Mouse (Mus musculus): ENCODE measurements around the gene Mylk4.

DNA sequence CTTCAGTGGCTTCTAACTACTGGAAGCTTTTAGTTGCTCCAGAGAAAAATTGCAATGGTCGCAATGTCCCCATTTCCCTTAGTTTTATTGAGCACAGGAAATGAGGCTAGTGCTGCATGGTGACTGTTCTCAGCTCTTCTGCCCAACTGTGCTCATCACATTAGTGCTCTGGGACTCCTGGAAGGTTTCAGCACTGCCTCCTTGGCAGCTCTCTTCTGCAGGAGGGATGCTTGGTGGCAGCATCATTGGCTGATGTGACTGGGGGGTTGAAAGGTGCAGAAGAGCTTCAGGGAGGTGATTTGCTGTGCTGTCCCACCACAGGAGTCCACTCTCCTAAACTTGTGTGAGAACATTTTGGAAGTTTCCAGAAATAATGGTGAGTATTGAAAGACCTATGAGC lies 84.4 kb downstream of the Mylk4 start:
- TF ChIP-seq CTCF (IDR thresholded peaks at IDR 0.05; ENCODE audit: low read depth, low read length) = no peak
- TF ChIP-seq POLR2A (IDR thresholded peaks at IDR 0.05; ENCODE audit: borderline replicate concordance, low read depth, low read length) = no peak
